In genomic region chr2:32966184-32966688, GRCm38 (mm10) we compare ENCODE assay signal across 8 mouse cellular contexts. TPM values are rescaled to one million over a fixed set of nuclear protein-coding genes. Genes with fewer than 3 reads are reported as not detected.
DNase-seq lines count a peak whose midpoint lies in the region; ATAC-seq lines count a peak whose summit lies in the region.

No protein-coding gene starts in this region.

- peak overlapping the region; percentile 57 for H3K4me3 ChIP-seq in neural tube, embryonic 11.5 days (ENCODE audit: low read depth, low read length)
- H3K4me3 ChIP-seq in limb, embryonic 13.5 days, result peak overlapping the region; percentile 62
- H3K4me3 ChIP-seq in stomach, embryonic 14.5 days (ENCODE audit: low read depth, low read length), result peak overlapping the region; percentile 66

- DNase-seq in CD4-positive, CD25-positive, alpha-beta regulatory T cell, adult 2 months (ENCODE audit: low read depth, low spot score), result peak; percentile 42
- DNase-seq in neural tube, embryonic 11.5 days (ENCODE audit: low spot score), result no peak
- no peak for DNase-seq in neural tube, embryonic 10.5 days (ENCODE audit: extremely low spot score, low spot score)
- DNase-seq in thymus, postnatal 25 days, result no peak

- H3K9ac ChIP-seq in neural tube, embryonic 11.5 days (ENCODE audit: low read length), result peak overlapping the region; percentile 83
- peak overlapping the region; percentile 85 for H3K9ac ChIP-seq in limb, embryonic 13.5 days
- H3K9ac ChIP-seq in stomach, embryonic 14.5 days (replicated peaks; ENCODE audit: low read depth, low read length), result peak overlapping the region; percentile 65

- no peaks in the 10 kb centered on the region for H3K27me3 ChIP-seq in neural tube, embryonic 11.5 days (ENCODE audit: control insufficient read depth, insufficient read depth, low read length)
- H3K27me3 ChIP-seq in limb, embryonic 13.5 days, result no peaks in the 10 kb centered on the region
- H3K27me3 ChIP-seq in stomach, embryonic 14.5 days (ENCODE audit: control insufficient read depth, insufficient read depth, low read length), result no peaks in the 10 kb centered on the region

- H3K9me3 ChIP-seq in neural tube, embryonic 11.5 days (ENCODE audit: control insufficient read depth, low read length), result no peaks in the 10 kb centered on the region
- H3K9me3 ChIP-seq in limb, embryonic 13.5 days, result no peaks in the 10 kb centered on the region
- no peaks in the 10 kb centered on the region for H3K9me3 ChIP-seq in stomach, embryonic 14.5 days (ENCODE audit: control insufficient read depth, low read depth, low read length)

- H3K4me1 ChIP-seq in neural tube, embryonic 11.5 days (ENCODE audit: control insufficient read depth, insufficient read depth, low read length), result peaks cover 18% of the 10 kb centered on the region
- peaks cover 46% of the 10 kb centered on the region for H3K4me1 ChIP-seq in limb, embryonic 13.5 days
- H3K4me1 ChIP-seq in stomach, embryonic 14.5 days (ENCODE audit: control insufficient read depth, insufficient read depth, low read length), result peaks cover 6% of the 10 kb centered on the region; the same call in 1 of the 2 replicates

- H3K27ac ChIP-seq in neural tube, embryonic 11.5 days (ENCODE audit: low read depth, low read length), result peak overlapping the region; percentile 84
- peak overlapping the region; percentile 94 for H3K27ac ChIP-seq in limb, embryonic 13.5 days
- peak overlapping the region; percentile 95 for H3K27ac ChIP-seq in stomach, embryonic 14.5 days (ENCODE audit: low read length)

- 9% methylated on average over 13 of the region's 13 CpGs for WGBS in neural tube, embryonic 11.5 days
- 9% methylated on average over 13 of the region's 13 CpGs for WGBS in limb, embryonic 13.5 days
- WGBS in stomach, embryonic 14.5 days, result 7% methylated on average over 13 of the region's 13 CpGs

- peaks cover 8% of the 10 kb centered on the region for H3K36me3 ChIP-seq in neural tube, embryonic 11.5 days (ENCODE audit: control insufficient read depth, insufficient read depth, low read length)
- H3K36me3 ChIP-seq in limb, embryonic 13.5 days, result peaks cover 25% of the 10 kb centered on the region
- H3K36me3 ChIP-seq in stomach, embryonic 14.5 days (ENCODE audit: control insufficient read depth, insufficient read depth, low read length), result peaks cover 29% of the 10 kb centered on the region

- peak overlapping the region; percentile 79 for H3K4me2 ChIP-seq in neural tube, embryonic 11.5 days (ENCODE audit: low read depth)
- peak overlapping the region; percentile 90 for H3K4me2 ChIP-seq in limb, embryonic 13.5 days (replicated peaks)
- H3K4me2 ChIP-seq in stomach, embryonic 14.5 days (replicated peaks; ENCODE audit: low read depth, low read length), result peak overlapping the region; percentile 92

- ATAC-seq in CD4-positive, CD25-positive, alpha-beta regulatory T cell, adult 4 months, result no peak
- peak; percentile 28 for ATAC-seq in neural tube, embryonic 11.5 days (ENCODE audit: insufficient read depth, low FRiP score, low TSS enrichment)
- no peak for ATAC-seq in limb, embryonic 13.5 days (ENCODE audit: low FRiP score, low read depth)
- no peak for ATAC-seq in stomach, embryonic 14.5 days (ENCODE audit: insufficient number of reproducible peaks, insufficient read depth, low FRiP score, low read depth)
- ATAC-seq in cerebellum, adult (ENCODE audit: insufficient number of reproducible peaks, low FRiP score, low TSS enrichment), result no peak

RNA-seq across cellular contexts. Expression of gene Lrsam1, which starts 4.8 kb away (rescaled TPM):
- polyA plus RNA-seq in CD4-positive, CD25-positive, alpha-beta regulatory T cell, adult 4 months (2017; shearing (Covaris generic)), result 10 to 100 TPM in 1 of 2 experiments, 1 to 10 TPM in 1; 5.5 to 11.1 TPM
- 10.2 and 12.6 TPM in 2 replicates for polyA plus RNA-seq in neural tube, embryonic 11.5 days (2014; fragmentation: Nextera tagmentation; extraction: Ambion mirVana)
- 13.9 and 14.1 TPM in 2 replicates for polyA plus RNA-seq in limb, embryonic 13.5 days (2015; fragmentation: Nextera tagmentation; extraction: Ambion mirVana)
- polyA plus RNA-seq in stomach, embryonic 14.5 days (2014; fragmentation: Nextera tagmentation; extraction: Ambion mirVana), result 7.8 and 8.8 TPM in 2 replicates

RNA-seq across cellular contexts. Expression of gene Rpl12, which starts 4.9 kb away (rescaled TPM):
- polyA plus RNA-seq in CD4-positive, CD25-positive, alpha-beta regulatory T cell, adult 4 months (2017; shearing (Covaris generic)), result 100 to 1,000 TPM in 1 of 2 experiments, 10 to 100 TPM in 1; 43.5 to 613 TPM
- 147 and 152 TPM in 2 replicates for polyA plus RNA-seq in neural tube, embryonic 11.5 days (2014; fragmentation: Nextera tagmentation; extraction: Ambion mirVana)
- polyA plus RNA-seq in limb, embryonic 13.5 days (2015; fragmentation: Nextera tagmentation; extraction: Ambion mirVana), result 159 and 175 TPM in 2 replicates
- 232 and 269 TPM in 2 replicates for polyA plus RNA-seq in stomach, embryonic 14.5 days (2014; fragmentation: Nextera tagmentation; extraction: Ambion mirVana)

RNA-seq across cellular contexts. Expression of gene Slc2a8, which starts 15.6 kb away (rescaled TPM):
- polyA plus RNA-seq in CD4-positive, CD25-positive, alpha-beta regulatory T cell, adult 4 months (2017; shearing (Covaris generic)), result 1 to 10 TPM; 1.7 to 3.3 TPM
- polyA plus RNA-seq in neural tube, embryonic 11.5 days (2014; fragmentation: Nextera tagmentation; extraction: Ambion mirVana), result 12.4 and 13.3 TPM in 2 replicates
- 27.3 and 28.9 TPM in 2 replicates for polyA plus RNA-seq in limb, embryonic 13.5 days (2015; fragmentation: Nextera tagmentation; extraction: Ambion mirVana)
- 12.1 and 14.0 TPM in 2 replicates for polyA plus RNA-seq in stomach, embryonic 14.5 days (2014; fragmentation: Nextera tagmentation; extraction: Ambion mirVana)
